Mouse (Mus musculus) erythroblast, embryonic 14.5 days (primary cell): Measurements from ENCODE around the gene Tmem132c.

ENCODE experiments used
- GATA1 ChIP-seq: IDR thresholded peaks from 2 replicates; pipeline ENCODE4 v1.6.1; 2012; ENCODE audit warnings: low read length, inconsistent platforms, mixed read lengths
- TAL1 ChIP-seq: IDR thresholded peaks from 3 replicates; pipeline ENCODE4 v1.6.1; 2012; ENCODE audit warnings: low read length, inconsistent platforms, mixed read lengths

DNA sequence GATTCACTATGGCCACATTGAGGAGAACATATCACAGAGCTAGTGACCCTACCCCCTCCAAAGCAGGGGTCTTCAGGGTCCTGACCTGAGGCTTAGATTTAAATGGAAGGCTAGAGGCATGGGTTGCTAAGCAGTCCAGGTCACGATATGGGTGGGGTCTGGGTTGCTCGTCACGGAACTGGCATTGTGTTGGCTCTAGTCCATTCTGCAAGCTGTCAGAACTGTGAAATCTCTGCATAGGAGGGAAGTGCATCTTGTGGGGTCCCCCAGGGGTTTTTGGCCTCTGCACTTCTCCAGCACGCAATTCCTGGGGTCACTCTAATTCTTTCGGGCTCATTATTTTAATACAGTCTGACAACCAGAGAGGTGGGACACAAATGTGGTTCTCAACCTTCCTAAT lies 55.9 kb downstream of the Tmem132c start:
- TF ChIP-seq GATA1 (no peak), TAL1 (no peak)
